Mouse (Mus musculus): ENCODE measurements around the gene Pknox2. TPM values are rescaled to one million over a fixed set of nuclear protein-coding genes. Genes with fewer than 3 reads are reported as not detected.

The Pknox2 gene
- polyA plus RNA-seq, 1 experiment from 2014 or later = 0.18 TPM

- no peak for ATAC-seq
- H3K9me3 ChIP-seq (ENCODE audit: low read length) = no peaks in the 10 kb centered on the region
- TF ChIP-seq EP300 (IDR thresholded peaks at IDR 0.05; ENCODE audit: low read depth) (no peak), CTCF (IDR thresholded peaks at IDR 0.05; ENCODE audit: low read depth) (no peak)
- H3K4me3 ChIP-seq (ENCODE audit: low read depth, low read length) = no peak overlapping the region
- no peak overlapping the region for H3K4me2 ChIP-seq (ENCODE audit: low read depth, low read length)
- DNase-seq = no peak
- no peaks in the 10 kb centered on the region for H3K4me1 ChIP-seq (ENCODE audit: insufficient read depth)
- H3K36me3 ChIP-seq (replicated peaks; ENCODE audit: insufficient read depth, low read length) = no peaks in the 10 kb centered on the region
- no peak overlapping the region for H3K9ac ChIP-seq (replicated peaks)
- H3K27me3 ChIP-seq (ENCODE audit: insufficient read depth, low read length) = no peaks in the 10 kb centered on the region
- WGBS (ENCODE audit: insufficient replicate concordance) = 27% methylated on average over 3 of the region's 3 CpGs
- no peak overlapping the region for H3K27ac ChIP-seq (ENCODE audit: low read depth)
These were observed 125.5 kb downstream of the Pknox2 start for GRCm38 (mm10) chr9:37021586-37022230.

GRCm38 (mm10) chr9:37018154-37018553 lies 129.1 kb downstream of the Pknox2 start:
- H3K36me3 ChIP-seq (replicated peaks; ENCODE audit: insufficient read depth, low read length) = no peaks in the 10 kb centered on the region
- WGBS (ENCODE audit: insufficient replicate concordance) = 79% methylated on average over 1 of the region's 1 CpGs
- H3K27ac ChIP-seq (ENCODE audit: low read depth) = no peak overlapping the region
- no peak overlapping the region for H3K4me2 ChIP-seq (ENCODE audit: low read depth, low read length)
- no peak overlapping the region for H3K9ac ChIP-seq (replicated peaks)
- no peaks in the 10 kb centered on the region for H3K27me3 ChIP-seq (ENCODE audit: insufficient read depth, low read length)
- H3K4me1 ChIP-seq (ENCODE audit: insufficient read depth) = no peaks in the 10 kb centered on the region
- ATAC-seq (no peak), DNase-seq (no peak)
- no peaks in the 10 kb centered on the region for H3K9me3 ChIP-seq (ENCODE audit: low read length)
- H3K4me3 ChIP-seq (ENCODE audit: low read depth, low read length) = no peak overlapping the region
- no peak for TF ChIP-seq CTCF (IDR thresholded peaks at IDR 0.05; ENCODE audit: low read depth)
- TF ChIP-seq EP300 (IDR thresholded peaks at IDR 0.05; ENCODE audit: low read depth) = no peak

GRCm38 (mm10) chr9:37017169-37017568 lies 130.0 kb downstream of the Pknox2 start:
- Histone ChIP-seq H3K9me3 (ENCODE audit: low read length) (no peaks in the 10 kb centered on the region), H3K4me3 (ENCODE audit: low read depth, low read length) (no peak overlapping the region), H3K9ac (replicated peaks) (no peak overlapping the region), H3K36me3 (replicated peaks; ENCODE audit: insufficient read depth, low read length) (no peaks in the 10 kb centered on the region), H3K4me2 (ENCODE audit: low read depth, low read length) (no peak overlapping the region), H3K27ac (ENCODE audit: low read depth) (no peak overlapping the region), H3K27me3 (ENCODE audit: insufficient read depth, low read length) (no peaks in the 10 kb centered on the region), H3K4me1 (ENCODE audit: insufficient read depth) (no peaks in the 10 kb centered on the region)
- 63% methylated on average over 7 of the region's 7 CpGs for WGBS (ENCODE audit: insufficient replicate concordance)
- DNase-seq (no peak), ATAC-seq (no peak)
- TF ChIP-seq CTCF (IDR thresholded peaks at IDR 0.05; ENCODE audit: low read depth) (no peak), EP300 (IDR thresholded peaks at IDR 0.05; ENCODE audit: low read depth) (no peak)

GRCm38 (mm10) chr9:37016165-37016564 lies 131.0 kb downstream of the Pknox2 start:
- ATAC-seq = no peak
- H3K9me3 ChIP-seq (ENCODE audit: low read length) = no peaks in the 10 kb centered on the region
- H3K36me3 ChIP-seq (replicated peaks; ENCODE audit: insufficient read depth, low read length) = no peaks in the 10 kb centered on the region
- H3K27ac ChIP-seq (ENCODE audit: low read depth) = no peak overlapping the region
- no peak overlapping the region for H3K4me3 ChIP-seq (ENCODE audit: low read depth, low read length)
- no peaks in the 10 kb centered on the region for H3K4me1 ChIP-seq (ENCODE audit: insufficient read depth)
- TF ChIP-seq EP300 (IDR thresholded peaks at IDR 0.05; ENCODE audit: low read depth) (no peak), CTCF (IDR thresholded peaks at IDR 0.05; ENCODE audit: low read depth) (no peak)
- no peaks in the 10 kb centered on the region for H3K27me3 ChIP-seq (ENCODE audit: insufficient read depth, low read length)
- no peak overlapping the region for H3K9ac ChIP-seq (replicated peaks)
- no peak for DNase-seq
- H3K4me2 ChIP-seq (ENCODE audit: low read depth, low read length) = no peak overlapping the region

- Histone ChIP-seq H3K36me3 (replicated peaks; ENCODE audit: insufficient read depth, low read length) (no peaks in the 10 kb centered on the region), H3K9ac (replicated peaks) (no peak overlapping the region), H3K4me3 (ENCODE audit: low read depth, low read length) (no peak overlapping the region), H3K27ac (ENCODE audit: low read depth) (no peak overlapping the region), H3K27me3 (ENCODE audit: insufficient read depth, low read length) (no peaks in the 10 kb centered on the region), H3K4me2 (ENCODE audit: low read depth, low read length) (no peak overlapping the region), H3K9me3 (ENCODE audit: low read length) (no peaks in the 10 kb centered on the region), H3K4me1 (ENCODE audit: insufficient read depth) (no peaks in the 10 kb centered on the region)
- no peak for ATAC-seq
- no peak for TF ChIP-seq EP300 (IDR thresholded peaks at IDR 0.05; ENCODE audit: low read depth)
- TF ChIP-seq CTCF (IDR thresholded peaks at IDR 0.05; ENCODE audit: low read depth) = no peak
- WGBS (ENCODE audit: insufficient replicate concordance) = 47% methylated on average over 8 of the region's 8 CpGs
- DNase-seq = no peak
These were observed 133.6 kb downstream of the Pknox2 start for GRCm38 (mm10) chr9:37013565-37013964.

- H3K9me3 ChIP-seq (ENCODE audit: low read length) = no peaks in the 10 kb centered on the region
- DNase-seq = no peak
These were observed 139.1 kb downstream of the Pknox2 start for GRCm38 (mm10) chr9:37008090-37008489.

More at GRCm38 (mm10) chr9:37008090-37008489, 139.1 kb downstream of the Pknox2 start:
- no peak overlapping the region for H3K4me3 ChIP-seq (ENCODE audit: low read depth, low read length)
- ATAC-seq = no peak
- H3K27ac ChIP-seq (ENCODE audit: low read depth) = no peak overlapping the region
- no peaks in the 10 kb centered on the region for H3K4me1 ChIP-seq (ENCODE audit: insufficient read depth)
- H3K4me2 ChIP-seq (ENCODE audit: low read depth, low read length) = no peak overlapping the region
- no peaks in the 10 kb centered on the region for H3K36me3 ChIP-seq (replicated peaks; ENCODE audit: insufficient read depth, low read length)
- H3K27me3 ChIP-seq (ENCODE audit: insufficient read depth, low read length) = no peaks in the 10 kb centered on the region
- no peak overlapping the region for H3K9ac ChIP-seq (replicated peaks)
- no peak for TF ChIP-seq EP300 (IDR thresholded peaks at IDR 0.05; ENCODE audit: low read depth)
- TF ChIP-seq CTCF (IDR thresholded peaks at IDR 0.05; ENCODE audit: low read depth) = no peak
- 55% methylated on average over 5 of the region's 5 CpGs for WGBS (ENCODE audit: insufficient replicate concordance)

Measured in liver, postnatal 0 days (tissue).